Mouse (Mus musculus) liver, embryonic 14.5 days (tissue): Measurements from ENCODE around the gene Galc.

Source experiments
- CTCF ChIP-seq: IDR thresholded peaks from 2 replicates; pipeline ENCODE4 v1.5.1; 2016; ENCODE audit warnings: antibody characterized with exemption, low read depth, control low read depth
- EP300 ChIP-seq: IDR thresholded peaks from 2 replicates; pipeline ENCODE4 v1.6.1; 2016; ENCODE audit warnings: antibody characterized with exemption, low read depth

- no peak for TF ChIP-seq CTCF
- no peak for TF ChIP-seq EP300
These were observed 9.6 kb downstream of the Galc start for GRCm38 (mm10) chr12:98249671-98250070.
